Mouse (Mus musculus): ENCODE data around the gene Klra4. TPM values are rescaled to one million over a fixed set of nuclear protein-coding genes. Genes with fewer than 3 reads are reported as not detected.
"Not testable (repeated sequence)": the region's sequence is repeated elsewhere in the genome, so short reads cannot be mapped to it uniquely, and the experiment has no call there.

Gene Klra4
- polyA plus RNA-seq (2016; fragmentation: Nextera tagmentation; extraction: Ambion mirVana): not detected in 2 replicates

DNA sequence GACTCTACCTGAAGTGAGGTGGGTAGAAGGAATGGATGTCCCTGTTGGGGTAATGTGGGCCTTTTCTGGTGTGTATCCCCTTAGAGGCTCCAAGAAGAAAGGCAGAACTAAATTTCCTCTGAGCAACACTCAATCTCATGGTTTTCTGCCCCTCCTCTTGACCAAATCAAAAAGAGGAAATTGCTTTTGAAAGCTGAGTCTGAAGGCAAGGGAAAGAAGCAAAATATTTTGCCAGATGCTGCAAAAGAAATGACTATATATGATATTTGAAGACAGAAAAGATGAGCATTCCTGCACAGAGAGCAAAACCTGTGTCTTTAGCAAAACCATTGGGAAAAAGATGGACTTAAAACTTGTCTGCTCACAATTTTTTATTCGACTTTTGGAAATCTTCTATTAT lies at the start of gene Klra4:
Gene Klra4, minus strand, starts transcription at position 101 of the 400 bp plus-strand sequence.
- H3K36me3 ChIP-seq; DNase-seq (ENCODE audit: low spot score); H3K4me1 ChIP-seq (replicated peaks); H3K27me3 ChIP-seq (ENCODE audit: insufficient read depth, poor library complexity, severe bottlenecking); H3K27ac ChIP-seq; H3K4me3 ChIP-seq: not testable (repeated sequence)
- H3K9me3 ChIP-seq: peaks cover 28% of the 10 kb centered on the region
- WGBS: 81% methylated on average over 1 of the region's 1 CpGs

DNA sequence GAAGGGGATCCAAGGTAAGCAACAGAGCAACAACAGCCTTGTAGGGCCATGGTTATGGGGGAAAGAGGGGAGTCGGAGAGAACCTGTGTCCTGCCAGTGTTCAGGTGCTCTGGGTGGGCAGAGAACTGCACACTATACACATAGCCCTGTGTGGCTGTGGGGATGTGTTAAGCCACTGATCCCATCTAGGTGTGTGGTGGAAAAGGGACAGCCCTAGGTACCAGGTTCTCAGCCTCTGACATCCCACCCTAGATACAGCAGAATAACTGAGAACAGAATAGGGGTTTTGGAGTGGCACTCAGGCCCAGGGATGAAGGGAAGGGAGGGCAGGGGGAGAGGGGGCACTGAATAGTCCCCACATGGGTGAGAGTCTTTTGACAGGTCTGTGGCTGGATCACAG lies 43.4 kb upstream of the Klra4 start:
- no peaks in the 10 kb centered on the region for H3K27me3 ChIP-seq (ENCODE audit: insufficient read depth, poor library complexity, severe bottlenecking)
- H3K4me1 ChIP-seq (replicated peaks): no peaks in the 10 kb centered on the region
- 96% methylated on average over 1 of the region's 1 CpGs for WGBS
- H3K36me3 ChIP-seq: no peaks in the 10 kb centered on the region
- H3K27ac ChIP-seq: no peak overlapping the region
- no peak for DNase-seq (ENCODE audit: low spot score)
- no peak overlapping the region for H3K4me3 ChIP-seq
- peaks cover 19% of the 10 kb centered on the region for H3K9me3 ChIP-seq

DNA sequence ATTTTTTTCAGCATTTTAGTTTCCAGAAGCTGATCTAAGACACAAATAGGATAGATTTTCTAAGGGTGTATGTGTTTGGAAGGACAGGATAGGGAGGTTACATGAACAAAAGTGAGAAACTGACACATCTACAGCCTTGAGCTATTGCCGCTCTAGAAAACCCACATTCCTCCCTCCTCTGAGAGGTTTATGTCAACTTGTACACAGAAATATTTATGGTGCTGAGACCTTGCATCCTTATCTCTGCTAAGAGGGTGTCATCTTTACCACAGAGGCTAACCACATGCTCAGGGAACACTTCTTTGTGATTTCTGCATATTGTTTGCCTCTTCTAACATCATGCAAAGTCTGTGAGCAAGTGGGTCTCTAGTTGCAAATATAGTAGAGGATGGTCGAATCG lies 35.7 kb upstream of the Klra4 start:
- H3K36me3 ChIP-seq; H3K9me3 ChIP-seq; H3K27ac ChIP-seq; H3K4me1 ChIP-seq (replicated peaks); DNase-seq (ENCODE audit: low spot score); H3K4me3 ChIP-seq; H3K27me3 ChIP-seq (ENCODE audit: insufficient read depth, poor library complexity, severe bottlenecking): not testable (repeated sequence)
- 90% methylated on average over 3 of the region's 3 CpGs for WGBS

DNA sequence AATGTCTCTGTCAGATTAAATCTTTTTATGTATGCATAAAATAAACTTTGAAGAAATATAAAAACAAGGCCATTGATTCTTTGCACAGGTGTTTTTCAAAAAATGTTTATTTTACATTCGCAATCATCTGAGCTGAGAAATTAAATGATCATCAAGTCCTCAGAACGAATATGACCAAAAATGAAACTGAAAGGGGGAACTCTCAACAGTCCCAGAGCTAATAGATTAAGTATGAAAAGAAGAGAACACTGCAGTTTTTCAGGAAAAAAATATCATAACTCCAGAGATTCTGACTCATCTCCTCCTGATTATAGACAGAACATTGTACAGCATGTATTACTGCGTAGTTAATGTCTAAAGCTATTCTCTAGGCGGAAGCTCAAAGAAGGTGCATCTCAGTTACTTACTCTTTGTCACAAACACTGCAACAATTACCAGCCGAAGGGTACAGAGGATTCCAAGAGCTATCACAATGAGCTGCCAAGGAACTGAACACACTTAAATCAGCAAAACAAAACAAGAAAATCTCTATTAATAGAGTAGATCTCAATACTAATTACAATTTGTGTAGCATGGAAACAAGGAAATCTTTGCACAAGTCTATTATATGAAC lies 25.4 kb upstream of the Klra4 start:
- Histone ChIP-seq H3K27ac (no peak overlapping the region), H3K9me3 (0 out of 2 replicates have a peak, but pooled peaks cover 8% of the 10 kb centered on the region), H3K4me3 (no peak overlapping the region), H3K36me3 (no peaks in the 10 kb centered on the region), H3K4me1 (replicated peaks) (no peaks in the 10 kb centered on the region), H3K27me3 (ENCODE audit: insufficient read depth, poor library complexity, severe bottlenecking) (no peaks in the 10 kb centered on the region)
- no peak for DNase-seq (ENCODE audit: low spot score)
- WGBS: 84% methylated on average over 5 of the region's 5 CpGs

DNA sequence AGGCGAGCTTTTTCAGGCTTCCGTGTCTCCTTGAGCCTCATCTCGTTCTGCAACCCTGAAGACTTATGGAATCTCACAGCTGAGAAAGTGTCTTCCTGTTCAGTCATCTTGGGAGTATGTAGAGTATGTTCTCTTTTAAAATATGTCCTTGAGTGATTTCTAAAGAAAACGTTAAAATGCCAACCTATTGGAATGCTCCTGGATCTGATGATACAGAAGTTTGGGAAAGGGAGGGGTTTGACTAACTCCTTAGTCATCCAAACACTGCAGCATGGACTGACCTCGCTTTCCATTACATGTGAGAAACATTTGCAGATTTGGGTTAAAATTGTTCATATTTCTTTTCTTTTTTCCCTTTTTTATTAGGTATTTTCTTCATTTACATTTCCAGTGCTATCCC lies 1.9 kb downstream of the Klra4 start:
- H3K4me3 ChIP-seq: no peak overlapping the region
- no peak for DNase-seq (ENCODE audit: low spot score)
- 82% methylated on average over 5 of the region's 5 CpGs for WGBS
- no peaks in the 10 kb centered on the region for H3K36me3 ChIP-seq
- H3K27me3 ChIP-seq (ENCODE audit: insufficient read depth, poor library complexity, severe bottlenecking): no peaks in the 10 kb centered on the region
- H3K4me1 ChIP-seq (replicated peaks): no peaks in the 10 kb centered on the region
- no peak overlapping the region for H3K27ac ChIP-seq
- H3K9me3 ChIP-seq: peaks cover 12% of the 10 kb centered on the region; the same call in 1 of the 2 replicates

DNA sequence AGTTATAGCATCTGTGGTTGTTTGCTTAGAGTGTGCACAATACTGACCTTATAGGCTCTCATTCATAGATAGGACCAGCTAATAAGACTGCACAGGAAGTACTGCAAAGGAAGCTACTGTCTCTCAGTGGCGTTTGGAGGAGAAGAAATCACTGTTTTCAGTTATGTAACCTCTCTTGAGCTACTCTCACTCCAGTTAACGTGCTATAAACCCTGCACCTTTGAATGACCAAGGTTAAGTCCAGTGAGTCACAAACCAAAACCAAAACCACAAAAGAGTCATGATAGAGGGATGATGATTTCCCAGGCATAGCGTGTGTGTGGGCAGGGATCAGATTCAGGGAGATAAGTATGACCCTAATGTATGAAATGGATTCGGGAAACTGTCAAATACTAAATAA lies 31.9 kb downstream of the Klra4 start:
- not testable (repeated sequence) for H3K4me1 ChIP-seq (replicated peaks); H3K36me3 ChIP-seq; H3K27ac ChIP-seq; H3K4me3 ChIP-seq; DNase-seq (ENCODE audit: low spot score); H3K27me3 ChIP-seq (ENCODE audit: insufficient read depth, poor library complexity, severe bottlenecking)
- WGBS: 67% methylated on average over 4 of the region's 4 CpGs
- H3K9me3 ChIP-seq: peaks cover 36% of the 10 kb centered on the region

DNA sequence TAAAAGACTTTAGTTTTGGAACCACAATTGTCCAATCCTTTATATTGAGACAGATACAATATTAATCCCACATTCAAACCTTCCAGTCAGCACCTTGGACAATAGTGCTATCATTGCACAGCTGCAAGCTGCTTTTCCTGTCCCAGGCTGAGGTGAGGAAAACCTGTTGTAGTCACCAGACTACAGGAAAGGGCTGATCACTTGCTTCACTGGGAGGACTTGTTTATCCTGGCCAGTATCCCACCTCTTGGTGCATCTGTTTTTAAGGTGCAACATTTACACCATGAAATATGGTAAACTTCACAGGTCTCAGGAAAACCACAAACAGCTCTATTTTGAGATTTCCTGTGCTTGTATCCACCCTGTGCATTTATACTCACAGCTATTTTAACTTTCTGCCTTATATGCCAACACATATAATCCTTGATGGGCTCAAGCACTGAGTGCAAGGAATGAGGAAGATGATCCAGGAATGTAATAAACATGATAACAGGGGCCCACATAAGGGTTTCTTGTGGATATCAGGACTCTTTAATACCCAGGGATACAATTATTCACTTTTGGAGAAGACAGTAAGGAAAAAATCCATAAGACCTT lies 35.5 kb downstream of the Klra4 start:
- not testable (repeated sequence) for DNase-seq (ENCODE audit: low spot score); H3K36me3 ChIP-seq; H3K27ac ChIP-seq; H3K4me3 ChIP-seq; H3K27me3 ChIP-seq (ENCODE audit: insufficient read depth, poor library complexity, severe bottlenecking); H3K4me1 ChIP-seq (replicated peaks)
- peaks cover 36% of the 10 kb centered on the region for H3K9me3 ChIP-seq

DNA sequence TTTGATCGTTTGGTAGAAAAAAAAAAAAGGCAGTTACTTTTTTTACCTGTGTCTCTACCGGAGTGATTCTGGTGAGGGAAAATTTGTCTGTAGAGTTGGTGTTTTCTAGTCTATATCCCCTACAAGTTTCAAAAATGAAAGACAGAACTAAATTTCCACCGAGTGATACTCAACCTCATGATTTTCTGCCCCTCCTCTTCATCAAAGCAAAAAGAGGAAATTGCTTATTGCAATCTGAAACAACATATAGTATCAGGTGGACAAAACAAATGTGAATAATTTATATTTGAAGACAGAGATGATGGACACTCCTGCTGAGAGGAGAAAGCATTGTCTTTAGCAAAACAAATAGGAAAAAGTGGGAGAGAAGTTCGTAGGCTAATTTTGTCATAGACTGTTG lies 40.2 kb downstream of the Klra4 start, which contains the start of gene Klra6:
Gene Klra6, minus strand, starts transcription at position 101 of the 400 bp plus-strand sequence.
- Histone ChIP-seq H3K4me1 (replicated peaks) (no peaks in the 10 kb centered on the region), H3K36me3 (no peaks in the 10 kb centered on the region), H3K4me3 (no peak within 1 kb of the TSS), H3K27me3 (ENCODE audit: insufficient read depth, poor library complexity, severe bottlenecking) (no peaks in the 10 kb centered on the region), H3K27ac (no peak within 1 kb of the TSS), H3K9me3 (peaks cover 18% of the 10 kb centered on the region)
- WGBS: 79% methylated on average over 4 of the region's 4 CpGs
- DNase-seq (ENCODE audit: low spot score): no peak

Other genes with a start within 250 kb of the Klra4 start
- gene Gm17631, start 204.6 kb downstream of the Klra4 start, polyA plus RNA-seq (2016; fragmentation: Nextera tagmentation; extraction: Ambion mirVana): not detected in 2 replicates
- gene Klra17, start 190.6 kb downstream of the Klra4 start, polyA plus RNA-seq (2016; fragmentation: Nextera tagmentation; extraction: Ambion mirVana): not detected in 2 replicates
- gene Klra5, start 149.6 kb downstream of the Klra4 start, polyA plus RNA-seq (2016; fragmentation: Nextera tagmentation; extraction: Ambion mirVana): not detected in 2 replicates
- not detected in 2 replicates for gene Klra6, start 40.3 kb downstream of the Klra4 start, polyA plus RNA-seq (2016; fragmentation: Nextera tagmentation; extraction: Ambion mirVana)
- not detected in 2 replicates for gene Klra8, start 62.6 kb upstream of the Klra4 start, polyA plus RNA-seq (2016; fragmentation: Nextera tagmentation; extraction: Ambion mirVana)
- not detected in 2 replicates for gene Klra9, start 125.8 kb upstream of the Klra4 start, polyA plus RNA-seq (2016; fragmentation: Nextera tagmentation; extraction: Ambion mirVana)
- gene Klra7, start 166.1 kb upstream of the Klra4 start, polyA plus RNA-seq (2016; fragmentation: Nextera tagmentation; extraction: Ambion mirVana): not detected in 2 replicates
- not detected in 2 replicates for gene Klra10, start 214.7 kb upstream of the Klra4 start, polyA plus RNA-seq (2016; fragmentation: Nextera tagmentation; extraction: Ambion mirVana)